Mouse (Mus musculus): Measurements from ENCODE around the gene Gucd1.
"Not testable (repeated sequence)": the region's sequence is repeated elsewhere in the genome, so short reads cannot be mapped to it uniquely, and the experiment has no call there.

Gene Gucd1

GRCm38 (mm10) chr10:75503692-75504091 is 14.1 kb downstream of the Gucd1 start:
- no peak for DNase-seq (ENCODE audit: low spot score)

- no peak for DNase-seq (ENCODE audit: low spot score)
Observed at GRCm38 (mm10) chr10:75501641-75502040, 16.1 kb downstream of the Gucd1 start.

GRCm38 (mm10) chr10:75500345-75500744 is 17.4 kb downstream of the Gucd1 start:
- no peak for DNase-seq (ENCODE audit: low spot score)

- DNase-seq (ENCODE audit: low spot score) = no peak
Observed at GRCm38 (mm10) chr10:75499791-75500190, 18.0 kb downstream of the Gucd1 start.

GRCm38 (mm10) chr10:75499214-75499613 is 18.6 kb downstream of the Gucd1 start:
- DNase-seq (ENCODE audit: low spot score) = not testable (repeated sequence)

- DNase-seq (ENCODE audit: low spot score) = no peak
Observed at GRCm38 (mm10) chr10:75495921-75496320, 21.9 kb downstream of the Gucd1 start.

GRCm38 (mm10) chr10:75495304-75495703 is 22.5 kb downstream of the Gucd1 start:
- DNase-seq (ENCODE audit: low spot score) = no peak

GRCm38 (mm10) chr10:75491936-75492262 is 25.9 kb downstream of the Gucd1 start:
- DNase-seq (ENCODE audit: low spot score) = no peak

GRCm38 (mm10) chr10:75491234-75491935 is 26.4 kb downstream of the Gucd1 start:
- DNase-seq (ENCODE audit: low spot score) = no peak

GRCm38 (mm10) chr10:75490731-75491130 is 27.0 kb downstream of the Gucd1 start:
- no peak for DNase-seq (ENCODE audit: low spot score)

- no peak for DNase-seq (ENCODE audit: low spot score)
Observed at GRCm38 (mm10) chr10:75489522-75489921, 28.2 kb downstream of the Gucd1 start.

- DNase-seq (ENCODE audit: low spot score) = no peak
Observed at GRCm38 (mm10) chr10:75487131-75487530, 30.6 kb downstream of the Gucd1 start.

- peak; percentile 81 for DNase-seq (ENCODE audit: low spot score)
Observed at GRCm38 (mm10) chr10:75486086-75486979, 31.4 kb downstream of the Gucd1 start.

GRCm38 (mm10) chr10:75484767-75485166 is 33.0 kb downstream of the Gucd1 start:
- DNase-seq (ENCODE audit: low spot score) = no peak

GRCm38 (mm10) chr10:75484066-75484465 is 33.7 kb downstream of the Gucd1 start:
- no peak for DNase-seq (ENCODE audit: low spot score)

GRCm38 (mm10) chr10:75482919-75483483 is 34.8 kb downstream of the Gucd1 start:
- DNase-seq (ENCODE audit: low spot score) = no peak

- no peak for DNase-seq (ENCODE audit: low spot score)
Observed at GRCm38 (mm10) chr10:75482271-75482670, 35.5 kb downstream of the Gucd1 start.

- DNase-seq (ENCODE audit: low spot score) = no peak
Observed at GRCm38 (mm10) chr10:75481703-75482102, 36.1 kb downstream of the Gucd1 start.

- no peak for DNase-seq (ENCODE audit: low spot score)
Observed at GRCm38 (mm10) chr10:75479955-75480354, 37.8 kb downstream of the Gucd1 start.

GRCm38 (mm10) chr10:75477034-75477433 is 40.7 kb downstream of the Gucd1 start:
- no peak for DNase-seq (ENCODE audit: low spot score)

GRCm38 (mm10) chr10:75475139-75475850 is 42.5 kb downstream of the Gucd1 start:
- not testable (repeated sequence) for DNase-seq (ENCODE audit: low spot score)

GRCm38 (mm10) chr10:75474571-75474970 is 43.2 kb downstream of the Gucd1 start:
- no peak for DNase-seq (ENCODE audit: low spot score)

Data from layer of hippocampus, adult 11-12 months (tissue).